Mouse (Mus musculus): ENCODE results near the gene Poln. TPM values are rescaled to one million over a fixed set of nuclear protein-coding genes. Genes with fewer than 3 reads are reported as not detected.

Poln gene
- 0.31 and 0.34 TPM in 2 replicates for polyA plus RNA-seq (2015; fragmentation: Nextera tagmentation; extraction: Ambion mirVana)

DNA sequence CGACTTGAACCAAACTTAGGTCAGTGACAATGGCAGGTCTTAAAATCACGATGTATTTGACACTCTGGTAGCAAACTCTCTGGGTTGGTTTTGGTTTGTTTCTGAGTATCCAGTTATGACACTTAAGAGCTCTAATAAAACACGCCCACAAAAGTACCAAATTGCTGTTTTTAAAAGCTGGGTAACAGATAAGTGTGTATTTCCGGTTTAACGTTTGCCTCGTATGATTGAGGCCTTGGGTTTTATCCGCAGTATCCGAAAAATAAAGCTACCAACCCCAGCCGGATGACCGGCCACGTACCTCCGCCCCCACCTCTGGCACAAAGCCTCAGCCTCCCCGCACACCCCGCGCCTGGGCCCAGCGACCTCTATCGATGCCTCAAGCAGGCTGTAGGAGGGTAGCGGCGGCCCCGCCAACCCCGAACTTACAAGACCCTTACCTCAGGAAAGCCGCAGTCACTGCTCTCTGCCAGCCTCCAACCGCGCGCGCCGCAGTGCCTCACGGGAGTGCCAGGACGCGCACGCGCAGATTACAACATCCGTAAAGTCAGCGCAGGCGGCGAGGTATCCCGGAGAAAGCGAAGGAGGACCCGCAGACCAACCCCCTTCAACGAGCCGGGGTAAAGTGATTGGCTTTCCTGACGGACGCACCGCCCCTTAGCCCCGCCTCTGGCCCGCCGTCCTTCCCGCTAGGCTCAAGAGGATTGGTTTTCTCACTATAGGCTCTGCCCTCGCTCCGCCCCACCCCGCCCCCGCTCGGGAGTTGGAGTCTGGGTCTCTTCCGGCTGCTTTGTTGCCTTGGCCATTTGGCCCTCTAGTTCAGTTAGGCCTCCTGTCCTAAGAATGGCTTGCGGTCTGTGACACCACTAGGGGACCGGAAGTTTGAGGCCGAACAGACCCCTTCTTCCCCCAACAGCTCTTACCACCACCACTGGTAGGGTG, at the start of gene Poln, which contains the start of gene Haus3:
Gene Poln (minus strand): TSS at position 499 of the 942 bp plus-strand sequence.
Gene Haus3 (minus strand): TSS at position 578 of the 942 bp plus-strand sequence.
- Histone ChIP-seq H3K4me2 (peak within 1 kb of the TSS; percentile 62), H3K4me3 (replicated peaks) (peak within 1 kb of the TSS; percentile 73), H3K9me3 (replicated peaks) (no peaks in the 10 kb centered on the region), H3K36me3 (peaks cover 27% of the 10 kb centered on the region), H3K27me3 (no peaks in the 10 kb centered on the region), H3K9ac (peak within 1 kb of the TSS; percentile 81), H3K27ac (peak within 1 kb of the TSS; percentile 94), H3K4me1 (peaks cover 21% of the 10 kb centered on the region)
- under 1% methylated on average over 57 of the region's 57 CpGs for WGBS
- ATAC-seq (replicated peaks; ENCODE audit: low FRiP score), result peak; percentile 100

DNA sequence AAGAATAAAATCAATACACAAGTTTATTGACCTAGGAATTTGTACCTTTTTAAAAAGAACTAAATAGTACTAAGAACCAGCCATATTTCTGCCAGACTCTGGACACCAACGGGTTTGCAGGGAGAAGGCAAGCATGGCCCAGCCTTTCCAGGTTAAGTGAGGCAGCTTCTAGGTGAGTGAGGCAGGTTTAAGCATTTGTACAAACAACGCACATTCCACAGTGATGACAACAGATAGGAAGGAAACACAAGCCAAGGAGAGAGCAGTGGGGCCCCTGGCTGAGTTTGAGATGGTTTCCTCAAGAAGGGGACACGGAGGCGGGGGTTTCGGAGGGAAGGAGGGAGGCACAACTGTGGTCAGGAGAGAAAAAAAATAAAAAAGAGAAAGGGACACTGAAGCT, 49.4 kb upstream of the Poln start:
- no peaks in the 10 kb centered on the region for H3K36me3 ChIP-seq
- ATAC-seq (replicated peaks; ENCODE audit: low FRiP score), result no peak
- 67% methylated on average over 5 of the region's 5 CpGs for WGBS
- no peak overlapping the region for H3K4me2 ChIP-seq
- no peaks in the 10 kb centered on the region for H3K27me3 ChIP-seq
- no peaks in the 10 kb centered on the region for H3K4me1 ChIP-seq
- H3K4me3 ChIP-seq (replicated peaks), result no peak overlapping the region
- no peaks in the 10 kb centered on the region for H3K9me3 ChIP-seq (replicated peaks)
- no peak overlapping the region for H3K27ac ChIP-seq
- no peak overlapping the region for H3K9ac ChIP-seq

DNA sequence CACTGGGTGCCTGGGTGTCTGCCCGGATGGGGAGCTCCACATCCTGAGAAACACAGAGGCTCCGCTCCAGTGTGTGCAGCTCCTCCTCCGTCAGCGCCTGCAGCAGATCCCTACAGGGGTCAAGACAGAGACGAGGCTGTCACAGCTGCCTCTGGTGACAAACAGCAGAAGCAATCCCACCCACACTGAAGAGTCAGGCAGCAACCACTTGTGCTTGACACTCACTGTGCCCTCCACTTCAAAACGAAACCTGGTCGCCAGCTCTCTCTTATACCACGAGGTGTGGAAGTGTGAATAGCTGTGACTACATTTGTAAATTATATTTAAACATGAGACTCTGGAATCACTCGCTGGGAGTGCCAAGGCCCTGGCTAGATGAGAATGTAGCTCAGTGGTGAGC, 48.5 kb upstream of the Poln start:
- 50% methylated on average over 9 of the region's 9 CpGs for WGBS
- Histone ChIP-seq H3K4me1 (no peaks in the 10 kb centered on the region), H3K4me3 (replicated peaks) (no peak overlapping the region), H3K9ac (no peak overlapping the region), H3K27me3 (no peaks in the 10 kb centered on the region), H3K9me3 (replicated peaks) (no peaks in the 10 kb centered on the region), H3K36me3 (no peaks in the 10 kb centered on the region), H3K4me2 (no peak overlapping the region), H3K27ac (no peak overlapping the region)
- no peak for ATAC-seq (replicated peaks; ENCODE audit: low FRiP score)

DNA sequence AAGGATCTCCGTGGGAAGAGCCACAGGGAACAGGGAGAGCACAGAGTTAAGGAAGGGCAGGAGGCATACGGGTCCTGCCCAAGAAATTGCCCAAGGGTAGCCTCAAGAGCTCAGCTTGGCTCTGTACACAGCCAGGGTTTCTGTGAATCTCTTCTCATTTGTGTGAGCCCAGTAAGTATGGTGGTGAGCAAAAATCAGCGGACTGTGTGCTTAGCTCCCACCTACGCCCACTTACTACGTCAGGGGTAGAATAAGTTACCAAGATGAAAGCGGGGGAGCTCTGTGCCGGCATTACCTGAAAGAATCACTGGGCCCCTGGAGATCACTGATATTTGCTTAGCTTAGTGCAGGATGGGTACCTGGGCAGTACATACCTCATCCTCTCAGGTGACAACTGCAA, 46.8 kb upstream of the Poln start:
- ATAC-seq (replicated peaks; ENCODE audit: low FRiP score), result no peak
- no peak overlapping the region for H3K4me2 ChIP-seq
- no peak overlapping the region for H3K27ac ChIP-seq
- H3K36me3 ChIP-seq, result no peaks in the 10 kb centered on the region
- no peaks in the 10 kb centered on the region for H3K9me3 ChIP-seq (replicated peaks)
- H3K9ac ChIP-seq, result no peak overlapping the region
- H3K27me3 ChIP-seq, result no peaks in the 10 kb centered on the region
- H3K4me1 ChIP-seq, result no peaks in the 10 kb centered on the region
- 75% methylated on average over 7 of the region's 7 CpGs for WGBS
- H3K4me3 ChIP-seq (replicated peaks), result no peak overlapping the region

DNA sequence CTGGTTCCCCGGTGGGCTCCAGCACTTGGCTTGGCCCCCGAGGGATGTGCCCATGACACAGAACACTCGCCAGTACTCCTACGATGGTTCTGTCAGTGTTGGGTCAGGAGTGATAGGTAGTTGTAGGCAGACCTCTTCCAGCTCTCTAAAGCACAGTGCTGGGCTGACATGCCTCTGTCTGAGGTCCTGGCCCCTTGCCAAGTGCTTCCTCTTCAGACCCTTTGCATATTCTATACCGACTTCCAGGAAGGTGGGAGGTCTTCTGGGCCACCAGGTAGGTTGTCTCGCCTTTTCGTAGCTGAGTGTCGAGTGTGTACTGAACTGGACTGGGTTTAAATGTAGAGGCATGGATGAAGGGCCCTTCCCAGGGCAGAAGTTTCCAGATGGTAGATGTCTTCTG, 44.4 kb upstream of the Poln start:
- no peak for ATAC-seq (replicated peaks; ENCODE audit: low FRiP score)
- Histone ChIP-seq H3K4me1 (no peaks in the 10 kb centered on the region), H3K27me3 (no peaks in the 10 kb centered on the region), H3K4me3 (replicated peaks) (no peak overlapping the region), H3K27ac (no peak overlapping the region), H3K9me3 (replicated peaks) (no peaks in the 10 kb centered on the region), H3K36me3 (no peaks in the 10 kb centered on the region), H3K4me2 (no peak overlapping the region), H3K9ac (no peak overlapping the region)
- 62% methylated on average over 8 of the region's 8 CpGs for WGBS

DNA sequence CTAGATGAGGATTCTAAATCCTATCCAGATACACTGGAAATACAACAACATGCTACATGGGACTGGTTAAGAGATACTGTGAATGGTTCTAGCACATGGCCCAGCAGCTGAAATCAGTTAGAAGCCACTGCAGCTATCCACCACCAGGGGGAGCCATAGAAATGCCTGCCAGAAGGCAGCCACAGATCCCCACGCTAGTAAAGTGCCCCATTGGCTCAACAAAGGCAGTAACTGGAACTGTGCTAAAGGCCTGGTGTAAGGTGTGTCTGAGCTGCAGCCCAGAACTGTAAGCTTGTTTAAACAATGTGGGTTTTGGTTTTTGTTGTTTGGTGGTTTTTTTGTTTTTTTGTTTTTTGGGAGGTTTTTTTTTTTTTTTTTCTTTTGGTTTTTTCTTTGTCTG, 41.0 kb upstream of the Poln start:
- no peak overlapping the region for H3K4me2 ChIP-seq
- H3K9me3 ChIP-seq (replicated peaks), result no peaks in the 10 kb centered on the region
- no peaks in the 10 kb centered on the region for H3K36me3 ChIP-seq
- ATAC-seq (replicated peaks; ENCODE audit: low FRiP score), result peak; percentile 54; the same call in 1 of the 2 replicates
- H3K27ac ChIP-seq, result no peak overlapping the region
- no peak overlapping the region for H3K4me3 ChIP-seq (replicated peaks)
- no peaks in the 10 kb centered on the region for H3K4me1 ChIP-seq
- 7% methylated on average over 1 of the region's 1 CpGs for WGBS
- no peak overlapping the region for H3K9ac ChIP-seq
- H3K27me3 ChIP-seq, result no peaks in the 10 kb centered on the region

DNA sequence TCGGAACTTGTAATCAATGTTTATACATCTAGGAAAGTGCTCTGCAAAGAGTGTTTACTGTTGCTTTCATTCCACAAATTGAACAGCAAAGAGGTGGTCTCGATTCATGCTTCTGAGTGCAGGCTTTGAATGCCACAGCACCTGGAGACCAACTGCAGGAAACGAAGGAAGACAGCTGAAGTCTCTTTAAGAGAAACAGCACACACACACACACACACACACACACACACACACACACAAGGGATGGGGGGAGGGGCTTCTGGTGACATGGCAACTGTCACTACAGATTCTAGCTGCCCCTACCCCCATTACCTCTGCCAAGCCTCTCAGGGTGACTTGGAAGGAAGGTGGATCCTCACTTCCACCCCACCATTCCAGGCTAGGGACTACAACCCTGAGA, 38.3 kb upstream of the Poln start:
- no peak overlapping the region for H3K9ac ChIP-seq
- H3K36me3 ChIP-seq, result no peaks in the 10 kb centered on the region
- no peak overlapping the region for H3K4me2 ChIP-seq
- 60% methylated on average over 3 of the region's 3 CpGs for WGBS
- H3K4me1 ChIP-seq, result no peaks in the 10 kb centered on the region
- no peak overlapping the region for H3K4me3 ChIP-seq (replicated peaks)
- no peaks in the 10 kb centered on the region for H3K9me3 ChIP-seq (replicated peaks)
- no peaks in the 10 kb centered on the region for H3K27me3 ChIP-seq
- H3K27ac ChIP-seq, result no peak overlapping the region
- no peak for ATAC-seq (replicated peaks; ENCODE audit: low FRiP score)

DNA sequence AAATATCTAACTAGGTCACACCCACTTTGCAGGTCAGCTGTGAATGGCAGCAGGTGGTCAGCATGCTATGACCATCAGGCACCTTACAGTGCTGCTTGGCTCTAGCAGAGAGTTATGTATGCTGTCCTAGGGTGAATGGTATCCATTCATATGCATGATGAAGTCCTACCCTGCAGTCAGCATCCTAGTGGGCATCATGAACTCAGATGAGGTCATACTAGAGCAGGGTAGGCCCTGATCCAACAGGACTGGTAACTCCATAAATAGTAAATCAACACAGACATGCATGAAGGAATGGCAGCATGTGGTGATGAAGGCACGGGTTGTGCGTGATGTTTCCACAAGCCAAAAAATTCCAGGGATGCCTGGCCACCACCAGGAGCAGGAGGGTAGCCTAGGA, 36.5 kb upstream of the Poln start:
- ATAC-seq (replicated peaks; ENCODE audit: low FRiP score), result no peak
- H3K27ac ChIP-seq, result no peak overlapping the region
- WGBS, result 65% methylated on average over 2 of the region's 2 CpGs
- H3K4me1 ChIP-seq, result no peaks in the 10 kb centered on the region
- H3K4me3 ChIP-seq (replicated peaks), result no peak overlapping the region
- H3K36me3 ChIP-seq, result no peaks in the 10 kb centered on the region
- H3K4me2 ChIP-seq, result no peak overlapping the region
- H3K9ac ChIP-seq, result no peak overlapping the region
- H3K9me3 ChIP-seq (replicated peaks), result no peaks in the 10 kb centered on the region
- H3K27me3 ChIP-seq, result no peaks in the 10 kb centered on the region

DNA sequence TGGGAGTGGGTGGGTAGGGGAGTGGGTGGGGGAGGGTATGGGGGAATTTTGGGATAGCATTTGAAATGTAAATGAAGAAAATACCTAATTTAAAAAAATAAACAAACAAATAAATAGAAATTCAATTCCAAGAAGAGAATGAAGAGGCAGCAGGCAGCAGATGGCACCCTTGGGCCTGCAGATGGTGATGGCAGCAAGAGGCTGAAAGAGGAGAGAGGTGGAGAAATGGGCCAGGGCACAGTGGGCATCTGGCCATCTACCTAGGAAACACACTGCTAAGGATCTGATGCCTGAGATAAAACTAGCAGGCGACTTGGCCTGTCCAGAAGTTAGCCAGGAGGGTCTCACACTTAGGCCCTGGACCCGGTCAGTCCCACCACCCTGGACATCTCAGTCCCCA, 35.7 kb upstream of the Poln start:
- Histone ChIP-seq H3K36me3 (no peaks in the 10 kb centered on the region), H3K27ac (no peak overlapping the region), H3K4me3 (replicated peaks) (no peak overlapping the region), H3K9ac (no peak overlapping the region), H3K9me3 (replicated peaks) (no peaks in the 10 kb centered on the region), H3K4me2 (no peak overlapping the region), H3K27me3 (no peaks in the 10 kb centered on the region), H3K4me1 (no peaks in the 10 kb centered on the region)
- ATAC-seq (replicated peaks; ENCODE audit: low FRiP score), result no peak
- 100% methylated on average over 2 of the region's 2 CpGs for WGBS

DNA sequence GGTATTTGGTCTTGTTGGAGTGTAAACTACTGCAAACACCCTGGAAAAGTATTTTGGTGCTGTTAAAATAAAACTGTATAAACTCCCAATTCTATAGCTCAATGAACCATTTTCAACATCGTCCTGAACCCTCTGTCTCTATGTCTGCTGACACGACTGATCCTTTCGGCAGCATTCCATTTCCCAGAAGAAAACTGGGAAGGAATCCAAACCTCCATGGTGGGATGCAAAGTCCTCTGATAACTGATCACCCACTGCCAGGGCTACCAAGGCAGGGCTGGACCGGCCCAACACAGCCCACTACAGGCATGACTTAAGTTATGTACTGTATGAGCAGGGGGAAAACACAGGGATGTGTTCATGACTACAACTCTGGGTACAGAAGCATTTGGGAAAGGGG, 32.8 kb upstream of the Poln start:
- H3K4me1 ChIP-seq, result no peaks in the 10 kb centered on the region
- H3K27ac ChIP-seq, result no peak overlapping the region
- H3K9me3 ChIP-seq (replicated peaks), result no peaks in the 10 kb centered on the region
- WGBS, result 82% methylated on average over 4 of the region's 4 CpGs
- no peaks in the 10 kb centered on the region for H3K27me3 ChIP-seq
- no peak overlapping the region for H3K4me2 ChIP-seq
- H3K9ac ChIP-seq, result no peak overlapping the region
- ATAC-seq (replicated peaks; ENCODE audit: low FRiP score), result no peak
- no peaks in the 10 kb centered on the region for H3K36me3 ChIP-seq
- H3K4me3 ChIP-seq (replicated peaks), result no peak overlapping the region

DNA sequence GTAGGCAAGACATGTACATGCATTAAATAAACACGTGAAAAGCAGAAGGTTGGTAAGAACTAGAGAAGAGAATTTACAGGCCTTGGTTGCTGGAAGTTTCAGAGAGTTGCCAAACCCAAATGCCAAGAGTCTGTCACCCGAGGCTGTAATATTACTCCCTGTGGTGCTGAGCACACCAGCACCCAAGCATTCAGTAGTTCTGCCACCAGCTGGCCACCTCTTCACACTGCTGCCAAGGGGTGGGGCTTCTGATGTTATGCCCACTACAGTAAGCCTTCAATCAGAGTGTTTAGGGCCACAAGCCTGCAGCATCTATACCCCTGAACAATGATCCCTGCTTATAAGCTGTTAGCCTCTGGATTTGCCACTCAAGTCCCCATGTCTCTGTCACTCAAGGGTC, 32.1 kb upstream of the Poln start:
- Histone ChIP-seq H3K36me3 (no peaks in the 10 kb centered on the region), H3K9me3 (replicated peaks) (no peaks in the 10 kb centered on the region), H3K27me3 (no peaks in the 10 kb centered on the region), H3K4me1 (no peaks in the 10 kb centered on the region), H3K27ac (no peak overlapping the region), H3K4me2 (no peak overlapping the region), H3K9ac (no peak overlapping the region), H3K4me3 (replicated peaks) (no peak overlapping the region)
- ATAC-seq (replicated peaks; ENCODE audit: low FRiP score), result no peak
- WGBS, result 67% methylated on average over 2 of the region's 2 CpGs

DNA sequence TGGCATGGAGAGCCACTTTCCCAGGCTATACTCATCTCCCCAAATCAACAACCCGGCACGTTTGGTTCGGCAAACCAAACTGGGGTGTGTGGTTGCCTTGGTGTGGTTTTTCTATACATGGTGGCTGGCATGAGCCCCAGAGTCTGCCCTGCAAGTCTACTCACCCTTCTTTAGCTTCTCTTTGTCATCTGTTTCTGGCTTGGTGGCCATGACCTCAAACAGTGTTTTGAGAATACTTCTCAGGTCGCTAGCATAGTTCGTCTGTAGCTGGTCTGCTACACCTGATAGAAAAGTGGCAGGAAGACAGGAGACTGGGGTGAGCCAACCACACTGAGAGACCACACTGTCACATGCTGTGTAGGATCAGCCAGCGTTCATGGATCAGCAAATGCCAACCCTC, 29.4 kb upstream of the Poln start:
- Histone ChIP-seq H3K9me3 (replicated peaks) (no peaks in the 10 kb centered on the region), H3K27ac (no peak overlapping the region), H3K9ac (no peak overlapping the region), H3K36me3 (no peaks in the 10 kb centered on the region), H3K27me3 (no peaks in the 10 kb centered on the region), H3K4me3 (replicated peaks) (no peak overlapping the region), H3K4me2 (no peak overlapping the region), H3K4me1 (no peaks in the 10 kb centered on the region)
- ATAC-seq (replicated peaks; ENCODE audit: low FRiP score), result no peak
- 86% methylated on average over 6 of the region's 6 CpGs for WGBS

DNA sequence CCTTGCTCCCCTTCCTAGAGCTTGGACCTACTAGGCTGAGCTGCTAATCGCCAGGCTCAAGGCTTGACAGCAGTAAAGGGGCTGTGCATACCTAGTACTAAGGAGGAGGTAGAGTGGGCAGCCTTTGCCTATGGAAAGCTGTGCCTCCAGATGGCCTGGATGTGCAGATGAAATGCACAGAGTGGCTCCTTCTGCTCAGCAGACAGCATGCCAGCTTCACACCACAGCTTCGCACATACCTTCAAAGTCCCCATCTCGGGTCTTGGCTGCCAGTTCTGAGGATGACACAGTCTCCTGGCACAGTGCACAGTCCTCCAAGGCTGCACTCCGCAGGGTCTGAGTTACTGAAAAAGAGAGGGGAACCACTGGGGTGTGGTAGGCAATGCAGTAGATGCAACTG, 28.0 kb upstream of the Poln start:
- H3K36me3 ChIP-seq, result no peaks in the 10 kb centered on the region
- ATAC-seq (replicated peaks; ENCODE audit: low FRiP score), result no peak

More for the DNA sequence above, 28.0 kb upstream of the Poln start:
- H3K9me3 ChIP-seq (replicated peaks), result no peaks in the 10 kb centered on the region
- no peak overlapping the region for H3K27ac ChIP-seq
- 85% methylated on average over 4 of the region's 4 CpGs for WGBS
- H3K4me3 ChIP-seq (replicated peaks), result no peak overlapping the region
- no peaks in the 10 kb centered on the region for H3K4me1 ChIP-seq
- no peaks in the 10 kb centered on the region for H3K27me3 ChIP-seq
- H3K4me2 ChIP-seq, result no peak overlapping the region
- H3K9ac ChIP-seq, result no peak overlapping the region

Data from kidney, embryonic 15.5 days (tissue).